Mouse (Mus musculus) frontal cortex, postnatal 36 days (tissue): Measurements from ENCODE around the gene Gm29554.
"Not testable (repeated sequence)": the region's sequence is repeated elsewhere in the genome, so short reads cannot be mapped to it uniquely, and the experiment has no call there.

Experiments
- DNase-seq, 2 experiments: peaks; one replicate each; pipeline ENCODE4 v3.0.0; 2022; ENCODE audit warnings: low spot score in 2 of 2

The Gm29554 gene

GRCm38 (mm10) chrY:12273632-12274031, at the start of gene Gm29554:
Gm29554 (plus strand) TSS chrY:12273932.
- not testable (repeated sequence) for DNase-seq
